Mouse (Mus musculus) kidney, embryonic 14.5 days (tissue): ENCODE measurements at regions not wholly inside any gene's neighbourhood (a gene's known extent, or its start where the extent isn't known, plus 50 kb on each side); places are given as distances from the start of the nearest gene placed in this dataset.

Experiments
- ATAC-seq: fragments of 200-750 bp; cut with Nextera tagmentation; 2 replicates; pipeline ENCODE4 v1.8.0; 2017; ENCODE audit warnings: moderate number of reproducible peaks, mild to moderate bottlenecking, moderate TSS enrichment, moderate library complexity; ENCODE audit not compliant: low FRiP score, low TSS enrichment
- H3K27ac ChIP-seq: fragments of 300-500 bp; sonication (generic); 2 replicates; pipeline ENCODE4 v1.5.1; 2014; ENCODE audit warnings: low read depth, mild to moderate bottlenecking, low read length, moderate library complexity, mixed read lengths
- H3K27me3 ChIP-seq: fragments of 300-500 bp; sonication (generic); 2 replicates; pipeline ENCODE4 v1.6.1; 2014; ENCODE audit warnings: mild to moderate bottlenecking, low read length; ENCODE audit not compliant: control insufficient read depth, insufficient read depth
- H3K36me3 ChIP-seq: fragments of 300-500 bp; sonication (generic); 2 replicates; pipeline ENCODE4 v1.6.1; 2014; ENCODE audit warnings: low read length, mixed read lengths; ENCODE audit not compliant: control insufficient read depth, insufficient read depth
- H3K4me1 ChIP-seq: fragments of 300-500 bp; sonication (generic); 2 replicates; pipeline ENCODE4 v1.6.1; 2014; ENCODE audit warnings: low read length, mixed read lengths; ENCODE audit not compliant: control insufficient read depth, insufficient read depth
- H3K4me2 ChIP-seq: fragments of 300-500 bp; sonication (generic); replicated peaks from 2 replicates; pipeline ENCODE4 v1.6.1; 2014; ENCODE audit warnings: low read depth, mild to moderate bottlenecking, low read length
- H3K4me3 ChIP-seq: fragments of 300-500 bp; sonication (generic); 2 replicates; pipeline ENCODE4 v1.5.1; 2014; ENCODE audit warnings: mild to moderate bottlenecking, low read length
- H3K9ac ChIP-seq: fragments of 300-500 bp; sonication (generic); 2 replicates; pipeline ENCODE4 v1.6.1; 2014; ENCODE audit warnings: low read depth, mild to moderate bottlenecking, low read length, moderate library complexity
- H3K9me3 ChIP-seq: fragments of 300-500 bp; sonication (generic); 2 replicates; pipeline ENCODE4 v1.6.1; 2016; ENCODE audit warnings: low read length; ENCODE audit not compliant: control insufficient read depth
- WGBS: fragments of 180-500 bp; shearing (Covaris S2); extraction: QIAGEN DNeasy Blood & Tissue Kit; methylation state at CpG from one replicate; pipeline ENCODE4 v1.1.7; 2014; 5-methylcytosine and 5-hydroxymethylcytosine counted together

DNA sequence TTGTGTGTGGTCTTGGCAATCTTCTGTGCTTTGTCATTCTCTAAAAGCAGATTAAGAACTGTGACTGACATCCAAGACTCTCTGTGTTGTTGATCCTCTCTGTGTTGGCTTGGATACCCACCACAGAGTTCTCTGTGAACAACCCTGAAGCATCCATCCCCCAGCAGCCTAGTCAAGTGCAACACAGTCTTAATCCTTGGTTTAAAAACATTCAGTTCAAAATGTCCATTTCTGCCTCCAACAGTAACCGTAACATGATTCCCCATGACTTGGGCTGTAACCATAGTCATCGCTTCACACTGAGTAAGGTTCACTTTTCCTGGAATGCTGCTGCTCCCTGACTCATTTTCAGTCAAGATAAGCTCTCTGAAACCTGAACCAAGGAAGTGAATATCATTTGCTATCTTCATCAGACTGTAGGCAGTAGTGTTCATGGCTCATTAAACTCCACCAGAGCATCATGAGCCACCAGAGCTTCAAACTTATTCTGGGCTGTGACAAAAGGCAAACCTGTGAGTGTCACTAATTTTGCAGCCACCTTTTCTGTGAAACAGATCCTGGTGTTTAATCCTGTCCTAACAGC is 143.9 kb upstream of the Cypt14 start:
- Histone ChIP-seq H3K27me3 (no peaks in the 10 kb centered on the region), H3K27ac (no peak overlapping the region), H3K4me2 (no peak overlapping the region), H3K9me3 (no peaks in the 10 kb centered on the region), H3K36me3 (no peaks in the 10 kb centered on the region), H3K4me1 (no peaks in the 10 kb centered on the region), H3K9ac (no peak overlapping the region), H3K4me3 (no peak overlapping the region)
- ATAC-seq: peak; percentile 71
- WGBS: 66% methylated on average over 2 of the region's 2 CpGs
